Mouse (Mus musculus): ENCODE data around the gene Dhrs13. TPM values are rescaled to one million over a fixed set of nuclear protein-coding genes. Genes with fewer than 3 reads are reported as not detected.

Dhrs13 gene
- total RNA-seq, 2 experiments from 2014 or later, result 0.74 to 1.1 TPM

GRCm38 (mm10) chr11:78053078-78053477 lies 21.0 kb downstream of the Dhrs13 start:
- no peak overlapping the region for H3K4me3 ChIP-seq
- no peak for TF ChIP-seq CTCF (IDR thresholded peaks at IDR 0.05)
- H3K27ac ChIP-seq, result no peak overlapping the region
- intact Hi-C loops (cut with DNase I), result no loop called here
- DNase-seq, result no peak

GRCm38 (mm10) chr11:78056946-78057345 lies 24.9 kb downstream of the Dhrs13 start:
- Histone ChIP-seq H3K27ac (no peak overlapping the region), H3K4me3 (no peak overlapping the region)
- no peak for TF ChIP-seq CTCF (IDR thresholded peaks at IDR 0.05)
- intact Hi-C loops (cut with DNase I), result no loop called here
- DNase-seq, result no peak

- peak; percentile 94 for TF ChIP-seq CTCF (IDR thresholded peaks at IDR 0.05)
- intact Hi-C loops (cut with DNase I), result loop anchor here (1.0 to 5.0 kb wide), 2 partner anchors 92 to 116 kb away; partner anchors contain the start of genes Nek8 and Tlcd1
- H3K27ac ChIP-seq, result no peak overlapping the region
- DNase-seq, result peak; percentile 91
- H3K4me3 ChIP-seq, result no peak overlapping the region
These were observed 28.0 kb downstream of the Dhrs13 start for GRCm38 (mm10) chr11:78059833-78060757.

- Histone ChIP-seq H3K4me3 (no peak overlapping the region), H3K27ac (no peak overlapping the region)
- TF ChIP-seq CTCF (IDR thresholded peaks at IDR 0.05), result no peak
- DNase-seq, result no peak
- intact Hi-C loops (cut with DNase I), result loop anchor here (5.0 kb wide), 1 partner anchor 90 kb away; no protein-coding TSS in a partner anchor
These were observed 30.5 kb downstream of the Dhrs13 start for GRCm38 (mm10) chr11:78062563-78062962.

GRCm38 (mm10) chr11:78065906-78066305 lies 33.8 kb downstream of the Dhrs13 start:
- no peak for DNase-seq
- H3K4me3 ChIP-seq, result no peak overlapping the region
- intact Hi-C loops (cut with DNase I), result no loop called here
- TF ChIP-seq CTCF (IDR thresholded peaks at IDR 0.05), result no peak
- no peak overlapping the region for H3K27ac ChIP-seq

- H3K27ac ChIP-seq, result no peak overlapping the region
- no peak for DNase-seq
- no peak for TF ChIP-seq CTCF (IDR thresholded peaks at IDR 0.05)
- H3K4me3 ChIP-seq, result no peak overlapping the region
- intact Hi-C loops (cut with DNase I), result no loop called here
These were observed 34.6 kb downstream of the Dhrs13 start for GRCm38 (mm10) chr11:78066641-78067040.

- Histone ChIP-seq H3K27ac (no peak overlapping the region), H3K4me3 (no peak overlapping the region)
- TF ChIP-seq CTCF (IDR thresholded peaks at IDR 0.05), result no peak
- DNase-seq, result no peak
- intact Hi-C loops (cut with DNase I), result no loop called here
These were observed 35.5 kb downstream of the Dhrs13 start for GRCm38 (mm10) chr11:78067566-78067965.

- H3K27ac ChIP-seq, result no peak overlapping the region
- DNase-seq, result no peak
- intact Hi-C loops (cut with DNase I), result no loop called here
- no peak overlapping the region for H3K4me3 ChIP-seq
- TF ChIP-seq CTCF (IDR thresholded peaks at IDR 0.05), result no peak
These were observed 37.0 kb downstream of the Dhrs13 start for GRCm38 (mm10) chr11:78069130-78069529.

GRCm38 (mm10) chr11:78069646-78070045 lies 37.6 kb downstream of the Dhrs13 start:
- intact Hi-C loops (cut with DNase I), result no loop called here
- no peak for DNase-seq
- no peak overlapping the region for H3K27ac ChIP-seq
- no peak for TF ChIP-seq CTCF (IDR thresholded peaks at IDR 0.05)
- no peak overlapping the region for H3K4me3 ChIP-seq

GRCm38 (mm10) chr11:78071938-78072337 lies 39.9 kb downstream of the Dhrs13 start:
- H3K27ac ChIP-seq, result no peak overlapping the region
- no peak overlapping the region for H3K4me3 ChIP-seq

GRCm38 (mm10) chr11:78072425-78073130 lies 40.5 kb downstream of the Dhrs13 start:
- TF ChIP-seq CTCF (IDR thresholded peaks at IDR 0.05), result no peak
- no peak for DNase-seq
- no peak overlapping the region for H3K27ac ChIP-seq
- H3K4me3 ChIP-seq, result no peak overlapping the region
- intact Hi-C loops (cut with DNase I), result no loop called here

More at GRCm38 (mm10) chr11:78071938-78072337, 39.9 kb downstream of the Dhrs13 start:
- TF ChIP-seq CTCF (IDR thresholded peaks at IDR 0.05), result no peak
- intact Hi-C loops (cut with DNase I), result no loop called here
- DNase-seq, result no peak

- H3K4me3 ChIP-seq, result no peak overlapping the region
- H3K27ac ChIP-seq, result no peak overlapping the region
- TF ChIP-seq CTCF (IDR thresholded peaks at IDR 0.05), result no peak
- intact Hi-C loops (cut with DNase I), result no loop called here
- DNase-seq, result no peak
These were observed 41.6 kb downstream of the Dhrs13 start for GRCm38 (mm10) chr11:78073577-78074276.

Measured in gastrocnemius, adult 2 months (tissue).